Comparison of ENCODE assay signal across 16 mouse cellular contexts in the genomic region with DNA sequence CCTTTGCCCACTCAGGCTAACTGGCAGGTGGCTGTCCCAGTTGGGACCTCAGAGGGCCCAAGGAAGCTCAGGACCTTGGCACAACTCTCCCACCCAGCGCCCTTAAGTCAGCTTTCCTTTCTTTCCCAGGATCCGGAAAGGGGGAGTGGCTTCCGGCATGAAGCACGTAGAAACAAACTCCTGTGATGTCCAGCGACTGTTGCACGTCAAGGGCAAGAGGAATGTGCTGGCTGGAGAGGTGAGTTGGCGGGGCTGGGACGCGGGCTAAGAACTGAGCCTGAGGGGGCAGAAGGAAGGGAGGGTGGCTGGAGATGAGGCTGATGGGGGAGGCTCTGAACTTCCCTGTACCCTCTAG. TPM values are rescaled to one million over a fixed set of nuclear protein-coding genes. Genes with fewer than 3 reads are reported as not detected.
DNase-seq lines count a peak whose midpoint lies in the region; ATAC-seq lines count a peak whose summit lies in the region.
"Had no signal": no experiment of that assay in that cellular context is flagged by ENCODE, and none has a peak within 500 bp of the region (broad histone marks: within the 10 kb centered on the region; RNA-seq: fewer than 3 reads in every experiment).

No protein-coding gene starts in this region.

- H3K36me3 ChIP-seq in kidney, embryonic 16.5 days (ENCODE audit: insufficient read depth, low read length) = no peaks in the 10 kb centered on the region
- H3K36me3 ChIP-seq: midbrain, embryonic 13.5 days had no signal

- DNase-seq in adrenal gland, postnatal 10 days = peak; percentile 39
- DNase-seq in adrenal gland, adult 18-20 months (ENCODE audit: low spot score in 2 of 2) = no peak
- DNase-seq in kidney, postnatal 4 days = peak; percentile 15 to 42
- DNase-seq in heart, postnatal 10 days = peak; percentile 32 to 50
- DNase-seq in lung, postnatal 4 days = peak; percentile 46 to 55
- no peak for DNase-seq in embryo, embryonic 11 days
- no peak for DNase-seq in cerebellum, adult 11 months
- DNase-seq: gastrocnemius, postnatal 10 days; thymus, postnatal 25 days had no signal

- no peaks in the 10 kb centered on the region for H3K9me3 ChIP-seq in kidney, embryonic 16.5 days (ENCODE audit: low read length)
- H3K9me3 ChIP-seq: midbrain, embryonic 13.5 days had no signal

- H3K4me1 ChIP-seq in kidney, embryonic 16.5 days (ENCODE audit: insufficient read depth, low read length) = 0 out of 2 replicates have a peak, but pooled peaks cover 12% of the 10 kb centered on the region

- H3K4me2 ChIP-seq in kidney, embryonic 16.5 days (replicated peaks; ENCODE audit: low read depth, low read length) = no peak overlapping the region
- H3K4me2 ChIP-seq: midbrain, embryonic 13.5 days had no signal

- WGBS in kidney, embryonic 16.5 days = 46% methylated on average over 9 of the region's 9 CpGs

- ATAC-seq in kidney, embryonic 16.5 days (ENCODE audit: low FRiP score, low TSS enrichment) = no peak
- ATAC-seq: hindbrain, embryonic 16.5 days; midbrain, embryonic 13.5 days had no signal

- H3K27me3 ChIP-seq in kidney, embryonic 16.5 days (ENCODE audit: insufficient read depth, low read length) = no peaks in the 10 kb centered on the region
- H3K27me3 ChIP-seq: midbrain, embryonic 13.5 days had no signal

- H3K27ac ChIP-seq in kidney, embryonic 16.5 days (ENCODE audit: low read length) = no peak overlapping the region
- H3K27ac ChIP-seq: macrophage; midbrain, embryonic 13.5 days; stomach, postnatal 0 days had no signal

- intact Hi-C loops in heart, postnatal 10 days (cut with DNase I) = loop anchor here (2.0 kb wide), 1 partner anchor 17 kb away; no protein-coding TSS in a partner anchor

- no peak overlapping the region for H3K9ac ChIP-seq in kidney, embryonic 16.5 days (replicated peaks; ENCODE audit: low read length)
- H3K9ac ChIP-seq: midbrain, embryonic 13.5 days had no signal

- no peak overlapping the region for H3K4me3 ChIP-seq in kidney, embryonic 16.5 days (ENCODE audit: low read length)
- H3K4me3 ChIP-seq: midbrain, embryonic 13.5 days; myocyte had no signal

RNA-seq across cellular contexts. Expression of a gene that starts 10.2 kb away (rescaled TPM):
- total RNA-seq in adrenal gland, postnatal 10 days (2021) = 1 to 10 TPM; 2.6 to 2.9 TPM
- 1 to 10 TPM; 1.8 to 1.9 TPM for total RNA-seq in adrenal gland, adult 18-20 months (2021)
- 17.5 and 18.0 TPM in 2 replicates for polyA plus RNA-seq in kidney, embryonic 16.5 days (2015; fragmentation: Nextera tagmentation; extraction: Ambion mirVana)
- 1 to 10 TPM; 1.1 to 1.2 TPM for total RNA-seq in heart, postnatal 10 days (2021)
- polyA plus RNA-seq: spleen, adult 2 months had no signal

RNA-seq across cellular contexts. Expression of a gene that starts 28.1 kb away (rescaled TPM):
- total RNA-seq in adrenal gland, postnatal 10 days (2021) = 100 to 1,000 TPM; 132 to 142 TPM
- 100 to 1,000 TPM; 133 to 136 TPM for total RNA-seq in adrenal gland, adult 18-20 months (2021)
- polyA plus RNA-seq in kidney, embryonic 16.5 days (2015; fragmentation: Nextera tagmentation; extraction: Ambion mirVana) = 91.1 and 94.0 TPM in 2 replicates
- total RNA-seq in heart, postnatal 10 days (2021) = 100 to 1,000 TPM; 117 to 122 TPM

RNA-seq across cellular contexts. Expression of a gene that starts 44.4 kb away (rescaled TPM):
- 1 to 10 TPM; 8.2 to 8.9 TPM for total RNA-seq in adrenal gland, postnatal 10 days (2021)
- total RNA-seq in adrenal gland, adult 18-20 months (2021) = 10 to 100 TPM in 1 of 2 experiments, 1 to 10 TPM in 1; 9.5 to 20.5 TPM
- 4.5 and 5.4 TPM in 2 replicates for polyA plus RNA-seq in kidney, embryonic 16.5 days (2015; fragmentation: Nextera tagmentation; extraction: Ambion mirVana)
- 1 to 10 TPM; 1.2 to 3.7 TPM for total RNA-seq in heart, postnatal 10 days (2021)

RNA-seq across cellular contexts. Expression of a gene that starts 57.5 kb away (rescaled TPM):
- under 1 TPM; 0.33 to 0.45 TPM for total RNA-seq in adrenal gland, postnatal 10 days (2021)
- total RNA-seq in adrenal gland, adult 18-20 months (2021) = under 1 TPM; 0.33 to 0.35 TPM
- polyA plus RNA-seq in kidney, embryonic 16.5 days (2015; fragmentation: Nextera tagmentation; extraction: Ambion mirVana) = 0.50 and 0.53 TPM in 2 replicates
- under 1 TPM; 0.29 to 0.45 TPM for total RNA-seq in heart, postnatal 10 days (2021)

Comparison
In these comparisons a context has a peak if more than half of its experiments do, and no peak if none do; other contexts are left out.
1. DNase-seq: peak in adrenal gland, postnatal 10 days (single experiment), kidney, postnatal 4 days (2 of 2), heart, postnatal 10 days (2 of 2) and lung, postnatal 4 days (2 of 2); none in adrenal gland, adult 18-20 months (0 of 2), embryo, embryonic 11 days (single experiment) and cerebellum, adult 11 months (single experiment).